Mouse (Mus musculus): ENCODE measurements around the gene Cd164l2. TPM values are rescaled to one million over a fixed set of nuclear protein-coding genes. Genes with fewer than 3 reads are reported as not detected.

Gene Cd164l2
- polyA plus RNA-seq, 2 experiments, result 0.06 TPM; not detected in 1

- Histone ChIP-seq H3K9ac (replicated peaks) (no peak overlapping the region), H3K27me3 (ENCODE audit: control insufficient read depth, insufficient read depth, low read length) (peaks cover 6% of the 10 kb centered on the region), H3K27ac (no peak overlapping the region), H3K4me1 (replicated peaks; ENCODE audit: control insufficient read depth in 2 of 2, insufficient read depth in 2 of 2, low read length in 1 of 2) (peaks cover 42 to 44% of the 10 kb centered on the region in 2 experiments), H3K4me3 (ENCODE audit: insufficient read depth in 1 of 2, low read depth in 2 of 2, low read length in 2 of 2) (no peak overlapping the region), H3K4me2 (ENCODE audit: low read depth) (no peak overlapping the region), H3K9me3 (ENCODE audit: control insufficient read depth, low read length) (no peaks in the 10 kb centered on the region), H3K36me3 (replicated peaks; ENCODE audit: control insufficient read depth, insufficient read depth, low read depth) (no peaks in the 10 kb centered on the region)
- TF ChIP-seq EP300 (IDR thresholded peaks at IDR 0.05; ENCODE audit: low read depth) (no peak), CTCF (IDR thresholded peaks at IDR 0.05; ENCODE audit: low read depth) (no peak)
- ATAC-seq (ENCODE audit: insufficient read depth) (no peak), DNase-seq (ENCODE audit: low read depth in 3 of 3, low spot score in 3 of 3) (no peak)
- WGBS (ENCODE audit: insufficient replicate concordance), result 52% methylated on average over 13 of the region's 13 CpGs
Measured at GRCm38 (mm10) chr4:133243538-133243937, 31.6 kb downstream of the Cd164l2 start.

- no peak for ATAC-seq (ENCODE audit: insufficient read depth)
- DNase-seq (ENCODE audit: low read depth in 3 of 3, low spot score in 3 of 3), result peak in 1 of 3 experiments; percentile 41
- WGBS (ENCODE audit: insufficient replicate concordance), result 10% methylated on average over 1 of the region's 1 CpGs
- Histone ChIP-seq H3K9ac (replicated peaks) (no peak overlapping the region), H3K36me3 (replicated peaks; ENCODE audit: control insufficient read depth, insufficient read depth, low read depth) (no peaks in the 10 kb centered on the region), H3K9me3 (ENCODE audit: control insufficient read depth, low read length) (no peaks in the 10 kb centered on the region), H3K27ac (no peak overlapping the region), H3K4me1 (replicated peaks; ENCODE audit: control insufficient read depth in 2 of 2, insufficient read depth in 2 of 2, low read length in 1 of 2) (peaks cover 43 to 46% of the 10 kb centered on the region in 2 experiments), H3K4me2 (ENCODE audit: low read depth) (no peak overlapping the region), H3K4me3 (ENCODE audit: insufficient read depth in 1 of 2, low read depth in 2 of 2, low read length in 2 of 2) (no peak overlapping the region), H3K27me3 (ENCODE audit: control insufficient read depth, insufficient read depth, low read length) (peaks cover 6% of the 10 kb centered on the region)
- TF ChIP-seq CTCF (IDR thresholded peaks at IDR 0.05; ENCODE audit: low read depth), result no peak
- peak; percentile 65 for TF ChIP-seq EP300 (IDR thresholded peaks at IDR 0.05; ENCODE audit: low read depth)
Measured at GRCm38 (mm10) chr4:133244289-133244688, 32.4 kb downstream of the Cd164l2 start.

GRCm38 (mm10) chr4:133247072-133247471 is 35.1 kb downstream of the Cd164l2 start:
- peak overlapping the region; percentile 34; the same call in 1 of the 2 replicates for H3K9ac ChIP-seq (replicated peaks)
- no peak overlapping the region for H3K4me3 ChIP-seq (ENCODE audit: insufficient read depth in 1 of 2, low read depth in 2 of 2, low read length in 2 of 2)
- H3K27ac ChIP-seq, result peak overlapping the region; percentile 80; the same call in 1 of the 2 replicates
- WGBS (ENCODE audit: insufficient replicate concordance), result 56% methylated on average over 15 of the region's 15 CpGs
- H3K36me3 ChIP-seq (replicated peaks; ENCODE audit: control insufficient read depth, insufficient read depth, low read depth), result no peaks in the 10 kb centered on the region
- no peak for TF ChIP-seq EP300 (IDR thresholded peaks at IDR 0.05; ENCODE audit: low read depth)
- no peak for TF ChIP-seq CTCF (IDR thresholded peaks at IDR 0.05; ENCODE audit: low read depth)
- DNase-seq (ENCODE audit: low read depth in 3 of 3, low spot score in 3 of 3) (no peak), ATAC-seq (ENCODE audit: insufficient read depth) (no peak)
- no peaks in the 10 kb centered on the region for H3K9me3 ChIP-seq (ENCODE audit: control insufficient read depth, low read length)
- peak overlapping the region; percentile 62 for H3K4me2 ChIP-seq (ENCODE audit: low read depth)
- H3K27me3 ChIP-seq (ENCODE audit: control insufficient read depth, insufficient read depth, low read length), result peaks cover 17% of the 10 kb centered on the region
- H3K4me1 ChIP-seq (replicated peaks; ENCODE audit: control insufficient read depth in 2 of 2, insufficient read depth in 2 of 2, low read length in 1 of 2), result peaks cover 32 to 40% of the 10 kb centered on the region in 2 experiments

DNA sequence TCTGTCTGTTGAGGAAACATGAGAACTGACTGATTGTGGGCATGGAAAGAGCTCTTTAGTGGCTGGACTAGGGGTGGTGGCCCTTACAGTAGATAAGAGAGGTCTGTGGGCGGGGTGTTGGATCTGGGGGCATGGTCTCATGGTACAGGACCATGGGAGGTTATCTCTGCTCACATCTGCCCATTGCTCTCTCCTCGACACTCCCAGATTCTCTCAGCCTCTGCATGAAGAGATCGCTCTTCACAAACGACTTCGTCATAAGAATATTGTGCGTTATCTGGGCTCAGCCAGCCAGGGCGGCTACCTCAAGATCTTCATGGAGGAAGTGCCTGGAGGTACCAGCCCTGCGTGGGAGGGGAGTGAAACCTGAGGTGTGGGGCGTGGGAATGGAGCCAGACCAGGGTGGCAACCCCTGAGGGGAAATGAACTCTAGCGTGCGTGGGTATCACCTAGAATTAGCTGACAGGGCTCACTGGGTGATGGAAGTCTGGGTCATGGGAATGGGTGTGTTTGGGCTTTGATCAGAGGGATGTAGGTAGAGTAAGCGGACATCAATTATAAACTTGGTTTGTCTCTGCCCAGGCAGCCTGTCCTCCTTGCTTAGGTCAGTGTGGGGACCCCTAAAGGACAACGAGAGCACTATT is 36.0 kb downstream of the Cd164l2 start:
- peak overlapping the region; percentile 62 for H3K4me2 ChIP-seq (ENCODE audit: low read depth)
- H3K27me3 ChIP-seq (ENCODE audit: control insufficient read depth, insufficient read depth, low read length), result peaks cover 12% of the 10 kb centered on the region
- no peaks in the 10 kb centered on the region for H3K36me3 ChIP-seq (replicated peaks; ENCODE audit: control insufficient read depth, insufficient read depth, low read depth)
- DNase-seq (ENCODE audit: low read depth in 3 of 3, low spot score in 3 of 3) (peak; percentile 85 to 87 (median 86)), ATAC-seq (ENCODE audit: insufficient read depth) (peak; percentile 94)
- peak overlapping the region; percentile 80 for H3K27ac ChIP-seq
- peaks cover 28 to 38% of the 10 kb centered on the region in 2 experiments for H3K4me1 ChIP-seq (replicated peaks; ENCODE audit: control insufficient read depth in 2 of 2, insufficient read depth in 2 of 2, low read length in 1 of 2)
- peak overlapping the region; percentile 16 to 21; a peak in 2 of 4 replicates for H3K4me3 ChIP-seq (ENCODE audit: insufficient read depth in 1 of 2, low read depth in 2 of 2, low read length in 2 of 2)
- no peaks in the 10 kb centered on the region for H3K9me3 ChIP-seq (ENCODE audit: control insufficient read depth, low read length)
- H3K9ac ChIP-seq (replicated peaks), result peak overlapping the region; percentile 18
- peak; percentile 81 for TF ChIP-seq EP300 (IDR thresholded peaks at IDR 0.05; ENCODE audit: low read depth)
- peak; percentile 6; the same call in 1 of the 2 replicates for TF ChIP-seq CTCF (IDR thresholded peaks at IDR 0.05; ENCODE audit: low read depth)
- WGBS (ENCODE audit: insufficient replicate concordance), result 12% methylated on average over 13 of the region's 13 CpGs

- ATAC-seq (ENCODE audit: insufficient read depth), result no peak
- H3K27me3 ChIP-seq (ENCODE audit: control insufficient read depth, insufficient read depth, low read length), result peaks cover 11% of the 10 kb centered on the region
- H3K4me1 ChIP-seq (replicated peaks; ENCODE audit: control insufficient read depth in 2 of 2, insufficient read depth in 2 of 2, low read length in 1 of 2), result peaks cover 19 to 26% of the 10 kb centered on the region in 2 experiments
- DNase-seq (ENCODE audit: low read depth in 3 of 3, low spot score in 3 of 3), result peak in 2 of 3 experiments; percentile 46 to 50
- peak overlapping the region; percentile 51 for H3K4me2 ChIP-seq (ENCODE audit: low read depth)
- TF ChIP-seq EP300 (IDR thresholded peaks at IDR 0.05; ENCODE audit: low read depth) (no peak), CTCF (IDR thresholded peaks at IDR 0.05; ENCODE audit: low read depth) (peak; percentile 94)
- no peak overlapping the region for H3K4me3 ChIP-seq (ENCODE audit: insufficient read depth in 1 of 2, low read depth in 2 of 2, low read length in 2 of 2)
- no peak overlapping the region for H3K27ac ChIP-seq
- no peaks in the 10 kb centered on the region for H3K36me3 ChIP-seq (replicated peaks; ENCODE audit: control insufficient read depth, insufficient read depth, low read depth)
- no peak overlapping the region for H3K9ac ChIP-seq (replicated peaks)
- 7% methylated on average over 22 of the region's 22 CpGs for WGBS (ENCODE audit: insufficient replicate concordance)
- no peaks in the 10 kb centered on the region for H3K9me3 ChIP-seq (ENCODE audit: control insufficient read depth, low read length)
Measured at GRCm38 (mm10) chr4:133250609-133251008, 38.7 kb downstream of the Cd164l2 start.

Data from liver, embryonic 14.5 days (tissue).